Mouse (Mus musculus) adrenal gland, adult 10 weeks (tissue): ENCODE results near the gene Gm28044. TPM values are rescaled to one million over a fixed set of nuclear protein-coding genes. Genes with fewer than 3 reads are reported as not detected.

Experiments used
- polyA plus RNA-seq: library from polyadenylated mRNA; stranded (reverse); fragments of 350-450 nt; fragmentation: Illumina TruSeq; extraction: RNeasy Lipid Tissue Mini Kit (QIAGEN cat#74804); gene quantifications from one replicate; pipeline ENCODE4 v1.2.3, GENCODE M21; 2014; ENCODE audit warnings: low read depth, low replicate concordance

Gene Gm28044
- 2.8 TPM for polyA plus RNA-seq

DNA sequence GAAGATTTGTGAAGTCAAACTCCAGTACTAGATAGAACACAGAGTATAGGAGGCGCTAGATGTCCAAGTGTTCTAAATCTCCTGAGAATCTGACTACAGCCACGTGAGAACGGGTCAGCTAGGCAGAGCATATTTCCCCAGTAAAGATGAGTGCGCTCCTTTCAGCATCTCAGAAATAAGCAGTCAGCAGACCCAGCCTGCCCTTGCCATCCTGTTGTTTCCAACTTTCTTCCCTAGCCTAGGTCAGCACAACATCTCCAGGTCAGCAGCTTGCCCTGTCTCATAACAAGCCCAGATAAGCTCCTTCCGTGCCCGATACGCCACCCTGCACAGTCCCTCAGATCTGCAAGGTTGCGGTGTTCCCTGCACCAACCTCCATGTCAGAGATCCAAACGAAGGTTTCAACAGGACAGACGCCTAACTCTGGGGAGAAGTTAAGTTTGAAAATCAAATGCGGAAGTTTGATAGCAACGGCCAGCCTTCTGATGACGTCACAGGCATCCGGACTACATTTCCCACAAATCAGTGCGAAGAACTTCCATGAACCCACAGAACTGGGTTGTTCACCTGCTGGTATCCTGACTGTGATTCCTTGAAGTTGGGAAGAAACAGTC, at the start of gene Gm28044, which contains the start of gene Zfp953:
Gm28044 (minus strand) TSS at position 406 of the 614 bp plus-strand sequence.
Zfp953 (minus strand) TSS at position 475 of the 614 bp plus-strand sequence.

DNA sequence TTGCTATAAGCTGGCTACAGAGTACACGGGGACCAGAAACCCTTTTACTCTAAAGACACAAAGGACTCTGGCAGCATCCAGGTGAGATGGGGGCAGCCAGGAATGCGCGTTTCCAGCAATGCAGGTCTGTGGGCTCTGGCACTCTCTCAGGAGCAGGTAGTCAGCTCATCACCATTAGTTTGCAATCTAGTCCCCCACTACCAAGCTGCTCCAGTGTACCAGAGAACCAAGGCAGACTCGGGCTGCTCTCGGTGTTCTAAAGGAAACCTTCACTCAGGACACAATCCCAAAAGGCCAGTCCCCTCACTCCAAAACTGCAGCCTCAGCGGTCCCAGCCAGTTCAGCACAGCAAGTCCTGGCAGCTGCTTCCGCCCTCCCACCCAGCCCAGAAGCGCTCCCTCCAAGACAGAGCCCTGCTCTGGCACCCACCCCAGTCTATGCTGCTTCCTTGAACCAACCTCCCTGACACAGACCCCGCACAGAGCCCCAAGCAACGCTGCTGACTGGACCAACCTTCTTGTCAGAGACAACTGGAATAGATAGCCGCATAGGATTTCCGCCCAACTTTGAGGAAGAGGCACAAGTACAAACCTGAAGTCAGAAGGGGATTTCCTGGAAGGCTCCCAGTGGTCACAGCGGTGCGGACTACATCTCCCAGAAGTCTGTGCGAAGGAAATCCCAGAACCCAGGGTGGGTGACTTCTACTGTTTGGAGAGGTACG, 39.0 kb upstream of the Gm28044 start, which contains the start of gene Zfp429:
Zfp429 (minus strand) TSS at position 637 of the 721 bp plus-strand sequence.

DNA sequence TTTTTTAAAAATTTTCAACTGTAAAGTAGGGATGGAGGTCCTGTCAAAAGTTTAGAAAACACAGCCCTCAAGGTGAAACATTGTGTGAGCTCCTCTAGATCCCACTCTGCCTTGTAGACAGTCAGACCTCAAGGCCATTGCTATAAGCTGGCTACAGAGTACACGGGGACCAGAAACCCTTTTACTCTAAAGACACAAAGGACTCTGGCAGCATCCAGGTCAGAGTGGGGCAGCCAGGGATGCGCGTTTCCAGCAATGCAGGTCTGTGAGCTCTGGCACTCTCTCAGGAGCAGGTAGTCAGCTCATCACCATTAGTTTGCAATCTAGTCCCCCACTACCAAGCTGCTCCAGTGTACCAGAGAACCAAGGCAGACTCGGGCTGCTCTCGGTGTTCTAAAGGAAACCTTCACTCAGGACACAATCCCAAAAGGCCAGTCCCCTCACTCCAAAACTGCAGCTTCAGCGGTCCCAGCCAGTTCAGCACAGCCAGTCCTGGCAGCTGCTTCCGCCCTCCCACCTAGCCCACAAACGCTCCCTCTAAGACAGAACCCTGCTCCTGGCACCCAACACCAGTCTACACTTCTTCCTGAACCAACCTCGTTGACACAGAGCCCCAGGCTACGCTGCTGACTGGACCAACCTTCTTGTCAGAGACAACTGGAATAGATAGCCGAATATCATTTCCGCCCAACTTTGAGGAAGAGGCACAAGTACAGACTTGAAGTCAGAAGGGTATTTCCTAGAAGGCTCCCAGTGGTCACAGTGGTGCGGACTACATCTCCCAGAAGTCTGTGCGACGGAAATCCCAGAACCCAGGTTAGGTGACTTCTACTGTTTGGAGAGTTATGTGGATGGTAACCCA, 14.9 kb upstream of the Gm28044 start, which contains the start of the genes Gm28041 and Zfp456:
Gm28041 (minus strand) TSS at position 684 of the 862 bp plus-strand sequence.
Zfp456 (minus strand) TSS at position 761 of the 862 bp plus-strand sequence.

DNA sequence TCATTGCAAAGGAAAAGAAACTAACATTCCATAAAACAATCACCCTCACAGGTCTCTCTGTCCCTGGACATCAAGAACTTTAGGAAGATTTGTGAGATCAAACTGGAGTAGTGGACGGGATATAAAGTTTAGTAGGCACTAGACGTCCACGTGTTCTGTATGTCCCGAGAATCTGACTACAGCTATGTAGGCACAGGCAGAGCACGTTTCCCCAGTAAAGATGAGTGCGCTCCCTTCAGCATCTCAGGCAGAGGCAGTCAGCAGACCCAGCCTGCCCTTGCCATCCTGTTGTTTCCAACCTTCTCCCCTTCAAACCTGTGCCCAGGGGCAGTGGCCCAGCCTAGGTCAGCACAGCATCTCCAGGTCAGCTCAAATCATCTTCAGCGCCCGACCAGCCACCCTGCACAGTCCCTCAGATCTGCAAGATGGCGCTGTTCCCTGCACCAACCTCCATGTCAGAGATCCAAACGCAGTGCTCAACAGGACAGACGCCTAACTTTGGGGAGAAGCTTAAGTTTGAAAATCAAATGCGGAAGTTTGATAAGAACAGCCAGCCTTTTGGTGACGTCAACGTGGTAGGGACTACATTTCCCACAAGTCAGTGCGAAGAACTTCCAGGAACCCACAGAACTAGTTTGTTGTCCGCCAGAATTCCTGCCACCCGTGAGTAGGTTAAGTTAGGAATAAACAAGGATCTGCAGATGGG, 28.2 kb downstream of the Gm28044 start, which contains the start of gene Zfp595:
Zfp595 (minus strand) TSS at position 552 of the 706 bp plus-strand sequence.

DNA sequence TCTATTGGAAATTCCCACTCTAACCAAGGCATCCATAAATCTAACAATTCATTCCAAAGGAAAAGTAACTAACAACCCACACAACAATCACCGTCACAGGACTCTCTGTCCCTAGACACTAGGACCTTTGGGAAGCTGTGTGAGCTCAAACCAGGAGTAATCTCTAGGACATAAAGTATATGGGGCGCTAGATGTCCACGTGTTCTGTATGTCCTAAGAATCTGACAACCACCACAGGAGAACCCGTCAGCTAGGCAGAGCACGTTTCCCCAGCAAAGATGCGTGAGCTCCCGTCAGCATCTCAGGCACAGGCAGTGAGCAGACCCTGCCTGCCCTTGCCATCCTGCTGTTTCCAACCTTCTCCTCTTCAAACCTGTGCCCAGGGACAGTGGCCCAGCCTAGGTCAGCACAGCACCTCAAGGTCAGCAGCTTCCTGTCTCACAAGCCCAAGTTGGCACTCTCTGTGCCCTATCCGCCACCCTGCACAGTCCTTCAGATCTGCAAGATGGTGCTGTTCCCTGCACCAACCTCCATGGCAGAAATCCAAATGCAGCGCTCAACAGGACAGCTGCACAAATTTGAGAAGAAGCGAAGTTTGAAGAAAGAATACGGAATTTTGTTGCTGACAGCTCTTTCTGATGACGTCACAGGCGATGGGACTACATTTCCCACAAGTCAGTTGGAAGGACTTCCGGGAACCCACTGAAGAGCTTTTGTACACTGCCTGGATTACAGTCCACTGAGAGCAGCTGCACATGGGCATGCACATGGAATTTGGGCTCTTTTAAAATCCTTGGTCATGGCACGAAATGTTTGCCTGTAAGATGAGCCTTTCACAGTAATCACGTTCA, 54.3 kb downstream of the Gm28044 start, which contains the start of gene Zfp457:
Zfp457 (minus strand) TSS at position 664 of the 851 bp plus-strand sequence.

DNA sequence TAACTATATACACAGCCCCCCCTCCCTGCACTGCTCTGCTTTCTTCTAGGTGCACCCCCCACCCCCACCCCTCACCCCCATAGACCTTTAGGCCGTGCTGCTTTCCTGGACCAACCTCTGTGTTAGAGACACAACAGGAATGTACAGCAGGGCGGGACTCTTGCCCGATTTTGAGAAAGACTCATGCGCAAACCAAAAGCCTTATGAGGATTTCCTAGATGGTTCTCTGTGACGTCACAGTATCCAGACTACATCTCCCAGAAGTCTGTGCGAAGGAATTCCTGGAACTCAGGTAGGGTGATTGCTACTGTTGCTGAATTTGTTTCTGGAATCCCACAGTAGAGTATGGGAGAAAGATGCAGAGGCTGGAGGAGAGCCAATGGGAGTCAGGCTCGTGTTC, 82.0 kb downstream of the Gm28044 start, which contains the start of gene Zfp458:
Zfp458 (minus strand) TSS at position 153 of the 400 bp plus-strand sequence.

Other genes starting within 250 kb of the Gm28044 start
- 2.2 TPM for gene Rslcan18, start 244.3 kb downstream of the Gm28044 start, polyA plus RNA-seq
- 16.9 TPM for gene Zfp759, start 238.9 kb downstream of the Gm28044 start, polyA plus RNA-seq
- 25.2 TPM for gene Rsl1, start 187.4 kb downstream of the Gm28044 start, polyA plus RNA-seq
- 10.6 TPM for gene Zfp455, start 166.0 kb downstream of the Gm28044 start, polyA plus RNA-seq
- 11.7 TPM for gene Zfp458, start 82.1 kb downstream of the Gm28044 start, polyA plus RNA-seq
- 1.3 TPM for gene Zfp457, start 54.1 kb downstream of the Gm28044 start, polyA plus RNA-seq
- 21.8 TPM for gene Zfp595, start 28.0 kb downstream of the Gm28044 start, polyA plus RNA-seq
- 12.7 TPM for gene Zfp953, start 69 bp upstream of the Gm28044 start, polyA plus RNA-seq
- gene Gm28041, start 15.2 kb upstream of the Gm28044 start, polyA plus RNA-seq: 0.93 TPM
- gene Zfp456, start 15.3 kb upstream of the Gm28044 start, polyA plus RNA-seq: 5.0 TPM
- 18.5 TPM for gene Zfp429, start 39.3 kb upstream of the Gm28044 start, polyA plus RNA-seq
- gene Zfp459, start 60.9 kb upstream of the Gm28044 start, polyA plus RNA-seq: 2.0 TPM
- 128 TPM for gene Zfp874a, start 91.1 kb upstream of the Gm28044 start, polyA plus RNA-seq
- 54.2 TPM for gene Zfp874b, start 123.7 kb upstream of the Gm28044 start, polyA plus RNA-seq
- 33.4 TPM for gene Zfp58, start 140.0 kb upstream of the Gm28044 start, polyA plus RNA-seq
- gene Gm26965, start 165.6 kb upstream of the Gm28044 start, polyA plus RNA-seq: not detected
- 30.4 TPM for gene Zfp87, start 165.6 kb upstream of the Gm28044 start, polyA plus RNA-seq
- gene Zfp748, start 193.3 kb upstream of the Gm28044 start, polyA plus RNA-seq: 32.6 TPM
- gene Zfp729b, start 249.2 kb upstream of the Gm28044 start, polyA plus RNA-seq: 42.5 TPM